Comparison of ENCODE assay signal across 16 mouse cellular contexts in the genomic region with DNA sequence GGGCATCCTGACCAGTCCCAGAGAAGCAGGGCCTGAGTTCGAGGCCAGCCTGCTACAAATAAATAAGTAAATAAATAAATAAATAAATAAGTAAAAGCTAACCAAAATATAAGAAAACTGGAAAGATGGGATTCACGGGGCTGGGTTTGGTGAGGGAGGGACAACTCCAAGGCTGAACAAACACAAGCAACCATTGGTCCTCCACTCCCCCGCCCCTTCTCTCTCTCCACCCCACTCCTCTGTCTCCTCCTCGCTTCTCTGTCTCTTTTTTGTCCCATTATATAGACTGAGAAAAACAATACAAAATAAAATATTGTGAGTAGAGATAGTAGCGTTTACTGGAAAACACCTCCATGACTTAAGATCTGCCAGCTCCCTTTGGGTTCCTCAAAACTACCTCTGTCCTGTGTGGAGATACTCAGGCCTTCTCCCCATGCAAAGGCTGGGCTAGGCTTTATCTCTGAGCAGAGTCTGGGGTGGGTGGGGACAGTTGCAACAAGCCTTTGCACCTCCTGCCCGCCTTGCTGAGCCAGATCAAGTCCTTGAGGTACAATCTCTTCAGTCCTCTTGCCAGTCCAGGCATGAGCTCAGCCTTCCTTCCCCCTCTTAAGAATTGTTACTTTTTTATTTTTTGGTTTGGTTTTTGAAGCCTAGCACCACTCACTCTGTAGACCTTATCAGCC. TPM values are rescaled to one million over a fixed set of nuclear protein-coding genes. Genes with fewer than 3 reads are reported as not detected.
DNase-seq lines count a peak whose midpoint lies in the region; ATAC-seq and TF ChIP-seq lines count a peak whose summit lies in the region.
"Had no signal": no experiment of that assay in that cellular context is flagged by ENCODE, and none has a peak within 500 bp of the region (broad histone marks: within the 10 kb centered on the region; RNA-seq: fewer than 3 reads in every experiment).

No protein-coding gene starts in this region.

- H3K4me1 ChIP-seq in heart, embryonic 13.5 days, result 0 out of 2 replicates have a peak, but pooled peaks cover 4% of the 10 kb centered on the region
- H3K4me1 ChIP-seq in heart, embryonic 11.5 days (ENCODE audit: control insufficient read depth, insufficient read depth, low read length), result no peaks in the 10 kb centered on the region
- H3K4me1 ChIP-seq in bone marrow, adult 2 months (ENCODE audit: control insufficient read depth, insufficient read depth, low read length), result peaks cover 3% of the 10 kb centered on the region
- H3K4me1 ChIP-seq in intestine, postnatal 0 days (replicated peaks; ENCODE audit: control insufficient read depth, insufficient read depth, low read length), result no peaks in the 10 kb centered on the region
- H3K4me1 ChIP-seq: embryonic facial prominence, embryonic 13.5 days had no signal

- H3K4me2 ChIP-seq in heart, embryonic 13.5 days, result no peak overlapping the region
- no peak overlapping the region for H3K4me2 ChIP-seq in heart, embryonic 11.5 days
- no peak overlapping the region for H3K4me2 ChIP-seq in intestine, postnatal 0 days (replicated peaks; ENCODE audit: low read depth)
- H3K4me2 ChIP-seq: embryonic facial prominence, embryonic 13.5 days; lung, embryonic 14.5 days had no signal

- no peak for TF ChIP-seq CTCF in bone marrow, adult 2 months (IDR thresholded peaks at IDR 0.05; ENCODE audit: control insufficient read depth, insufficient read depth, low read length)
- no peak for TF ChIP-seq CTCF in intestine, postnatal 0 days (IDR thresholded peaks at IDR 0.05; ENCODE audit: low read depth)

- H3K36me3 ChIP-seq in heart, embryonic 13.5 days, result no peaks in the 10 kb centered on the region
- H3K36me3 ChIP-seq in heart, embryonic 11.5 days (ENCODE audit: control insufficient read depth, insufficient read depth, low read length), result no peaks in the 10 kb centered on the region
- no peaks in the 10 kb centered on the region for H3K36me3 ChIP-seq in intestine, postnatal 0 days (ENCODE audit: control insufficient read depth, insufficient read depth)
- H3K36me3 ChIP-seq: embryonic facial prominence, embryonic 13.5 days had no signal

- TF ChIP-seq POLR2A in bone marrow, adult 2 months (IDR thresholded peaks at IDR 0.05; ENCODE audit: borderline replicate concordance, control insufficient read depth, low read depth, low read length), result no peak

- no peak for DNase-seq in right cerebral cortex, postnatal 14 days
- no peak for DNase-seq in layer of hippocampus, postnatal 25 days (ENCODE audit: extremely low spot score in 1 of 2, low spot score in 1 of 2)
- DNase-seq: adrenal gland, postnatal 25 days; cerebellum, adult 8-10 months; kidney, postnatal 4 days; lung, embryonic 14.5 days; thymus, postnatal 14 days had no signal

- 52% methylated on average over 6 of the region's 6 CpGs for WGBS in heart, embryonic 13.5 days
- 52% methylated on average over 6 of the region's 6 CpGs for WGBS in heart, embryonic 11.5 days (ENCODE audit: insufficient replicate concordance)
- WGBS in bone marrow, adult 2 months, result 59% methylated on average over 6 of the region's 6 CpGs
- WGBS in intestine, postnatal 0 days, result 36% methylated on average over 6 of the region's 6 CpGs

- ATAC-seq in heart, embryonic 13.5 days (ENCODE audit: extremely low read depth, insufficient number of reproducible peaks, low FRiP score, low TSS enrichment), result no peak
- ATAC-seq in heart, embryonic 11.5 days (replicated peaks; ENCODE audit: insufficient number of reproducible peaks, low FRiP score, low TSS enrichment), result no peak; the same call in 1 of the 2 replicates
- peak; percentile 32; the same call in 1 of the 2 replicates for ATAC-seq in intestine, postnatal 0 days
- ATAC-seq in megakaryocyte-erythroid progenitor cell, adult 5-6 weeks (replicated peaks; ENCODE audit: low FRiP score, low TSS enrichment, poor library complexity, severe bottlenecking), result peak; percentile 100
- no peak for ATAC-seq in granulocyte monocyte progenitor cell, adult 5-6 weeks (replicated peaks; ENCODE audit: poor library complexity, severe bottlenecking)

- H3K4me3 ChIP-seq in heart, embryonic 13.5 days, result no peak overlapping the region
- H3K4me3 ChIP-seq in heart, embryonic 11.5 days (ENCODE audit: low read depth, low read length), result no peak overlapping the region
- H3K4me3 ChIP-seq in bone marrow, adult 2 months (replicated peaks; ENCODE audit: control insufficient read depth, low read depth, low read length), result no peak overlapping the region
- no peak overlapping the region for H3K4me3 ChIP-seq in intestine, postnatal 0 days (ENCODE audit: low read depth, low read length)
- H3K4me3 ChIP-seq: embryonic facial prominence, embryonic 13.5 days had no signal

- no peak overlapping the region for H3K27ac ChIP-seq in heart, embryonic 13.5 days (replicated peaks)
- no peak overlapping the region for H3K27ac ChIP-seq in heart, embryonic 11.5 days (ENCODE audit: low read depth, low read length)
- peak overlapping the region; percentile 78; the same call in 1 of the 2 replicates for H3K27ac ChIP-seq in bone marrow, adult 2 months (ENCODE audit: control insufficient read depth, insufficient read depth, low read depth, low read length, poor library complexity)
- no peak overlapping the region for H3K27ac ChIP-seq in intestine, postnatal 0 days (ENCODE audit: low read depth, low read length)
- H3K27ac ChIP-seq: embryonic facial prominence, embryonic 13.5 days had no signal

- no peaks in the 10 kb centered on the region for H3K9me3 ChIP-seq in heart, embryonic 13.5 days
- H3K9me3 ChIP-seq in heart, embryonic 11.5 days (replicated peaks; ENCODE audit: control insufficient read depth, low read length), result no peaks in the 10 kb centered on the region
- no peaks in the 10 kb centered on the region for H3K9me3 ChIP-seq in intestine, postnatal 0 days (ENCODE audit: control insufficient read depth)
- H3K9me3 ChIP-seq: embryonic facial prominence, embryonic 13.5 days had no signal

- 0 out of 2 replicates have a peak overlapping the region, but pooled peaks have one; percentile 47 for H3K9ac ChIP-seq in heart, embryonic 13.5 days
- no peak overlapping the region; the same call in 1 of the 2 replicates for H3K9ac ChIP-seq in heart, embryonic 11.5 days (ENCODE audit: low read depth, low read length)
- no peak overlapping the region for H3K9ac ChIP-seq in intestine, postnatal 0 days (ENCODE audit: low read depth, low read length)
- H3K9ac ChIP-seq: embryonic facial prominence, embryonic 13.5 days; lung, embryonic 14.5 days had no signal

- no peaks in the 10 kb centered on the region for H3K27me3 ChIP-seq in heart, embryonic 13.5 days (replicated peaks)
- H3K27me3 ChIP-seq in heart, embryonic 11.5 days (ENCODE audit: control insufficient read depth, insufficient read depth, low read length), result no peaks in the 10 kb centered on the region
- no peaks in the 10 kb centered on the region for H3K27me3 ChIP-seq in intestine, postnatal 0 days (replicated peaks; ENCODE audit: control insufficient read depth, insufficient read depth, low read length)
- H3K27me3 ChIP-seq: embryonic facial prominence, embryonic 13.5 days had no signal

RNA-seq across cellular contexts. Expression of gene Jsrp1, which starts 5.4 kb away (rescaled TPM):
- 5.7 and 5.9 TPM in 2 replicates for polyA plus RNA-seq in heart, embryonic 13.5 days (2015; fragmentation: Nextera tagmentation; extraction: Ambion mirVana)
- 8.0 and 10.0 TPM in 2 replicates for polyA plus RNA-seq in heart, embryonic 11.5 days (2014; fragmentation: Nextera tagmentation; extraction: Ambion mirVana)
- polyA plus RNA-seq in bone marrow, adult 2 months (2011; ENCODE audit: insufficient read depth, insufficient read length, low replicate concordance, missing spikeins), result 1.4 TPM in 1 of 2 replicates, not detected in the other
- 0.35 and 0.42 TPM in 2 replicates for polyA plus RNA-seq in intestine, postnatal 0 days (2015; fragmentation: Nextera tagmentation; extraction: Ambion mirVana)
- not detected in 2 replicates for total RNA-seq in megakaryocyte-erythroid progenitor cell, adult 5-6 weeks (2014; fragmentation: Nextera tagmentation)
- not detected in 2 replicates for total RNA-seq in megakaryocyte-erythroid progenitor cell, adult 5-6 weeks (2017)
- total RNA-seq in granulocyte monocyte progenitor cell, adult 5-6 weeks (2014; fragmentation: Nextera tagmentation), result not detected in 2 replicates
- total RNA-seq in granulocyte monocyte progenitor cell, adult 5-6 weeks (2017), result not detected in 2 replicates
- total RNA-seq in layer of hippocampus, postnatal 25 days (2021), result 1 to 10 TPM; 2.5 to 3.5 TPM
- total RNA-seq: megakaryocyte, adult 5-6 weeks had no signal

RNA-seq across cellular contexts. Expression of gene Oaz1, which starts 7.7 kb away (rescaled TPM):
- 2,053 and 2,109 TPM in 2 replicates for polyA plus RNA-seq in heart, embryonic 13.5 days (2015; fragmentation: Nextera tagmentation; extraction: Ambion mirVana)
- 1,894 and 1,935 TPM in 2 replicates for polyA plus RNA-seq in heart, embryonic 11.5 days (2014; fragmentation: Nextera tagmentation; extraction: Ambion mirVana)
- 672 and 986 TPM in 2 replicates for polyA plus RNA-seq in bone marrow, adult 2 months (2011; ENCODE audit: insufficient read depth, insufficient read length, low replicate concordance, missing spikeins)
- polyA plus RNA-seq in intestine, postnatal 0 days (2015; fragmentation: Nextera tagmentation; extraction: Ambion mirVana), result 1,008 and 1,019 TPM in 2 replicates
- 1,436 and 1,526 TPM in 2 replicates for total RNA-seq in megakaryocyte-erythroid progenitor cell, adult 5-6 weeks (2014; fragmentation: Nextera tagmentation)
- total RNA-seq in megakaryocyte-erythroid progenitor cell, adult 5-6 weeks (2017), result 220 and 353 TPM in 2 replicates
- 1,332 and 1,363 TPM in 2 replicates for total RNA-seq in granulocyte monocyte progenitor cell, adult 5-6 weeks (2014; fragmentation: Nextera tagmentation)
- 324 and 374 TPM in 2 replicates for total RNA-seq in granulocyte monocyte progenitor cell, adult 5-6 weeks (2017)
- 100 to 1,000 TPM; 491 to 550 TPM for total RNA-seq in layer of hippocampus, postnatal 25 days (2021)

RNA-seq across cellular contexts. Expression of gene Amh, which starts 13.7 kb away (rescaled TPM):
- polyA plus RNA-seq in heart, embryonic 13.5 days (2015; fragmentation: Nextera tagmentation; extraction: Ambion mirVana), result 0.11 TPM in 1 of 2 replicates, not detected in the other
- polyA plus RNA-seq in heart, embryonic 11.5 days (2014; fragmentation: Nextera tagmentation; extraction: Ambion mirVana), result 0.11 TPM in 1 of 2 replicates, not detected in the other
- polyA plus RNA-seq in bone marrow, adult 2 months (2011; ENCODE audit: insufficient read depth, insufficient read length, low replicate concordance, missing spikeins), result 3.0 TPM in 1 of 2 replicates, not detected in the other
- polyA plus RNA-seq in intestine, postnatal 0 days (2015; fragmentation: Nextera tagmentation; extraction: Ambion mirVana), result not detected in 2 replicates
- 0.59 TPM in 1 of 2 replicates, not detected in the other for total RNA-seq in megakaryocyte-erythroid progenitor cell, adult 5-6 weeks (2014; fragmentation: Nextera tagmentation)
- total RNA-seq in megakaryocyte-erythroid progenitor cell, adult 5-6 weeks (2017), result not detected in 2 replicates
- not detected in 2 replicates for total RNA-seq in granulocyte monocyte progenitor cell, adult 5-6 weeks (2014; fragmentation: Nextera tagmentation)
- 0.15 TPM in 1 of 2 replicates, not detected in the other for total RNA-seq in granulocyte monocyte progenitor cell, adult 5-6 weeks (2017)
- 1 to 10 TPM; 2.3 to 3.2 TPM for total RNA-seq in layer of hippocampus, postnatal 25 days (2021)
- total RNA-seq: megakaryocyte, adult 5-6 weeks had no signal
- polyA plus RNA-seq: embryonic facial prominence, embryonic 13.5 days; intestine, embryonic 14.5 days had no signal

RNA-seq across cellular contexts. Expression of gene Plekhj1, which starts 20.3 kb away (rescaled TPM):
- 79.6 and 86.5 TPM in 2 replicates for polyA plus RNA-seq in heart, embryonic 13.5 days (2015; fragmentation: Nextera tagmentation; extraction: Ambion mirVana)
- polyA plus RNA-seq in heart, embryonic 11.5 days (2014; fragmentation: Nextera tagmentation; extraction: Ambion mirVana), result 89.0 and 97.7 TPM in 2 replicates
- polyA plus RNA-seq in bone marrow, adult 2 months (2011; ENCODE audit: insufficient read depth, insufficient read length, low replicate concordance, missing spikeins), result 123 and 186 TPM in 2 replicates
- polyA plus RNA-seq in intestine, postnatal 0 days (2015; fragmentation: Nextera tagmentation; extraction: Ambion mirVana), result 60.9 and 61.8 TPM in 2 replicates
- total RNA-seq in megakaryocyte-erythroid progenitor cell, adult 5-6 weeks (2014; fragmentation: Nextera tagmentation), result 114 and 155 TPM in 2 replicates
- total RNA-seq in megakaryocyte-erythroid progenitor cell, adult 5-6 weeks (2017), result 41.1 and 51.5 TPM in 2 replicates
- 99.1 and 108 TPM in 2 replicates for total RNA-seq in granulocyte monocyte progenitor cell, adult 5-6 weeks (2014; fragmentation: Nextera tagmentation)
- total RNA-seq in granulocyte monocyte progenitor cell, adult 5-6 weeks (2017), result 33.0 and 33.7 TPM in 2 replicates
- 10 to 100 TPM; 63.6 to 71.6 TPM for total RNA-seq in layer of hippocampus, postnatal 25 days (2021)

RNA-seq across cellular contexts. Expression of gene Sf3a2, which starts 20.7 kb away (rescaled TPM):
- 46.3 and 53.4 TPM in 2 replicates for polyA plus RNA-seq in heart, embryonic 13.5 days (2015; fragmentation: Nextera tagmentation; extraction: Ambion mirVana)
- polyA plus RNA-seq in heart, embryonic 11.5 days (2014; fragmentation: Nextera tagmentation; extraction: Ambion mirVana), result 68.6 and 68.7 TPM in 2 replicates
- polyA plus RNA-seq in bone marrow, adult 2 months (2011; ENCODE audit: insufficient read depth, insufficient read length, low replicate concordance, missing spikeins), result 26.5 and 34.5 TPM in 2 replicates
- 35.5 and 39.0 TPM in 2 replicates for polyA plus RNA-seq in intestine, postnatal 0 days (2015; fragmentation: Nextera tagmentation; extraction: Ambion mirVana)
- total RNA-seq in megakaryocyte-erythroid progenitor cell, adult 5-6 weeks (2014; fragmentation: Nextera tagmentation), result 97.7 and 118 TPM in 2 replicates
- 24.1 and 27.1 TPM in 2 replicates for total RNA-seq in megakaryocyte-erythroid progenitor cell, adult 5-6 weeks (2017)
- 88.0 and 106 TPM in 2 replicates for total RNA-seq in granulocyte monocyte progenitor cell, adult 5-6 weeks (2014; fragmentation: Nextera tagmentation)
- 13.8 and 18.3 TPM in 2 replicates for total RNA-seq in granulocyte monocyte progenitor cell, adult 5-6 weeks (2017)
- total RNA-seq in layer of hippocampus, postnatal 25 days (2021), result 10 to 100 TPM; 46.2 to 52.0 TPM

Comparison
In these comparisons a context has a peak if more than half of its experiments do, and no peak if none do; other contexts are left out.
1. ATAC-seq: peak in intestine, postnatal 0 days (single experiment) and megakaryocyte-erythroid progenitor cell, adult 5-6 weeks (single experiment); none in heart, embryonic 13.5 days (single experiment), heart, embryonic 11.5 days (single experiment) and granulocyte monocyte progenitor cell, adult 5-6 weeks (single experiment).